Mouse (Mus musculus) heart, adult 11 months (tissue): ENCODE results near the gene Ube2f.

ENCODE experiments used
- DNase-seq: peaks from one replicate; pipeline ENCODE4 v3.0.0; 2022

The Ube2f gene

GRCm38 (mm10) chr1:91249564-91250414 is at the start of gene Ube2f:
Ube2f (plus strand) TSS chr1:91250304.
- peak; percentile 100 for DNase-seq

- DNase-seq: no peak
These were observed 49.0 kb upstream of the Ube2f start for GRCm38 (mm10) chr1:91201122-91201521.

DNA sequence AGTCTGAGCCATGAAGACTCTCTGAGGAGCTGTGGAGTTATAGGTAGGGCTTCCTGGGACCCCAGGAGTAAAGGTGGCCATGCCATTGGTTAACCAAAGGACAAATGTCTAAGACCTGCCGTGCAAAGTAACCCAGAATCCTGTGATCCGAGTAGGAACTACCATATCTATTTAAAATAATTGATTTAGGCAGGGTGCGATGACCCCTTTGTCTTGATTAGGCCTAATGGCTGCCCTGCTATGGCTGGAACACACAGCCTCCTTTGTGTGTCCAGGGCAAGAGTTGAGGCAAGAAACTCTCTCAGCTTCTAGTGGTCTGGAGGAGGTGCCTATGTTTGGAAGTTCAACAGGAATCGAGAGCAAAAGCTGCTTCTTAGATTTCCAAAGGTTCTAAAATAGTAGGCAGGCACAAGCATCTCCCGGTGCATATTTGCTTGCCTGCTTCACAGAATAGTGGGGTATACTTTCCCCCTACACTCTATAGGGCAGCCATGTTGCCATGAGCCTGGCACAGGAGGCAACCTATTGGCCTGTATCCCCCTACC is 45.8 kb upstream of the Ube2f start:
- DNase-seq: no peak

DNA sequence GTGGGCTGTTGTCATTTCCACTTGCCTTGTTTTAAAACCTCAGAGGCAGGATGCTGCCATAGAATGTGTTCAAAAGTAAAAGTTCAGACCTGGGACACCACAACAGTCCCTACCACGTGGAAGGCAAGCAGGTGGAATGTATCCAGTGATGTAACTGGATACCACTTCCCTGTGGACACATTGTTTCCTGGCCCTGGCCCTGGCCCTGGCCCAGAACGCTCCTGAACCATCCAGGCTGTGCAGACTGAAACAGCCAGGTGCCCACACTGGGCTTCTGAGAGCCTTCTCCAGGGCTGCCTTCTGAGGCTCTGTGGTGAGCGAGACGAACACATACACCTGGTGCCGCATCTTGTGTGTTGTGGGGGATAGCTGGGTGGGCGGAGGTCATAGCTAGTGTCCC is 44.5 kb upstream of the Ube2f start:
- DNase-seq: no peak

GRCm38 (mm10) chr1:91206336-91206735 is 43.8 kb upstream of the Ube2f start:
- DNase-seq: no peak

DNA sequence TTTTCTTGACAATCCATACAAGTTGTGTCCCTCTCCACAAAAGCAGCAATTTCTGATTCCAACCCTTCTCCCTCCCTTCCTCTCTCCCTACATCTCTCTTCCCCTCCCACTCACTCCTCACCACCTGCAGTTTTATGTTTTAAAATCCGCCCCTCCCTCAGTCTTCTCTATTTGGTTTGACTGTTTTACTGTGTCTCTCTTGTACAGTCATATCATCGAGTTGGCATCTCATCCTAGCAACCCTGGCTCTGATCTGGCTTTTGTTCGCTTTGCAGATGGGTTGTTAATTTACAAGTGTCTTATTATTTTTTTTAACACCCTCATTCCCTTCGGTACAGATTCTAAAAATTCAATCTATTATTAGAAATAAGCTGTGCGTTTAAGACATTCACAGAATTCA is 43.2 kb upstream of the Ube2f start:
- DNase-seq: no peak

DNA sequence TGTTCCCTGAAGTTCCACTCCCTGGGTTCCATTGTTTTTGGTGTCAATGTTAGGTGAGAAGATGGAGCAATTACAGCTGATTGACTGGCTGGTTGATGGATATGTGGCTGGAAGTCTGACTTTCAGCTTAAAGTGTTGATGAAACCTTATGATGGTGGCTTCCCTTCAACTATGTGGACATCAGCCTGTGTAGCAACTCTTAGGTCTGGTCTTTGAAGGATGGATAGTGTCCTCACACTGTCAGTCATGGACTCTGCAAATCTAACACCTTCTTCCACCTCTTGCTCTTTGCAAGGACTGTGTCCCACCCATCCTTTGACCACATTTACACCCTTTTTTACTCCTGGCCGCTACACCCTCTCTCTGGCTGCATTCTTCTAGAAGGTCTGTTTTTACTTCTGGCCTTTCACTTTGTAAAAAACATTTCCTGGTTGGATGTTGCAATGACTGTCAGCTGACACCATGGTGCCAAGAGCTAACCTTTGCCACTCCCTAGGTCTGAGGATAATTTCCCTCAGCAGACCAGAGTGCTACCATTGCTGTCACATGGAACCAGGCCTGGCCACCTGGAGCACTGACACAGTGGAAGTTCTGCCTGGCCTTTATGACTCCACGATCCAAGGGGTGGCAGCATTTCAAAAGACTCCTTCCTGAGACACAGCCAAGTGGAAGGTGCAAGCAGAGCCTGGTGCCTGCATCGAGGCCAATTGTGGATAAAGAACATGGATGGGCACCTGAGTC is 42.6 kb upstream of the Ube2f start:
- DNase-seq: no peak

- DNase-seq: peak; percentile 97
These were observed 40.8 kb upstream of the Ube2f start for GRCm38 (mm10) chr1:91209343-91209742.

- peak; percentile 98 for DNase-seq
These were observed 40.3 kb upstream of the Ube2f start for GRCm38 (mm10) chr1:91209785-91210184.

GRCm38 (mm10) chr1:91211099-91211498 is 39.0 kb upstream of the Ube2f start:
- no peak for DNase-seq

DNA sequence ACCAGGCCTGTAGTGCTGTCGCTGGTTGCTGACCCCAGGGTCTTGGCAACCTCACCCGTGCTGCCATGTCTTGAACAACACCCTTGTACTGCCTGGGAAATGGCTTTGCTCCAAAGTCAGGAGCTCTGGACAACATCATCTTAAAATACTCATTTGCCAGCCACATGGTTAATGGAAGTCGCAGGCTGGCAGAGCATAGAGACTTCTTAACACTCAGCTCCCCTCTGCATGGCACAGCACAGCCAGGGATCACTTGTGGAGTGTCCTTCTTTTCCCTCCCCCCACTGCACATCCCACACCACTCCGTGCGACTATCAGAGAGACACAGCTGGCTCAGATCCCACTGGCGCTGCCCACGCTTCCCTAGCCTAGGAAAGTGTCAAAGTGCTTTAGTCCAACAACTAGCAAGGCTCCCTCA is 38.5 kb upstream of the Ube2f start:
- DNase-seq: peak; percentile 96

DNA sequence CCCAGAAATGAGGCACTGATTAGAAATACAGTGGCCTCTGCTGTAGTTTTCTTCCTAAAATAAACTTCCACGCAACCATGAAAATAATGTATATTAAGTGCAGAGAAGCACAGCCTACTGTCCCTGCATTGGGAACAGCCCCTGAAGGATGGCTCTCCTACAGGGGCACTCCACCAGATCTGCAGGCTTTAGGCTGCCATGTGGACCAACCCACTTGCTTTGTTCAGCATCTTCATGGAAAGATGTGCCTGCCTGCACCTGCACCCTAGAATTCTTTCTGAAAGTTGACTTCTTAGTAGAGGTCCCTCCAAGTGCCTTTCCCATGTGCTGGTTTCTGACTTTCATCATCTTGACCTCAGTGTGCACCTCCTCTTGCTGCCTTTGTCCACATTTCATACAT is 34.8 kb upstream of the Ube2f start:
- DNase-seq: peak; percentile 70

DNA sequence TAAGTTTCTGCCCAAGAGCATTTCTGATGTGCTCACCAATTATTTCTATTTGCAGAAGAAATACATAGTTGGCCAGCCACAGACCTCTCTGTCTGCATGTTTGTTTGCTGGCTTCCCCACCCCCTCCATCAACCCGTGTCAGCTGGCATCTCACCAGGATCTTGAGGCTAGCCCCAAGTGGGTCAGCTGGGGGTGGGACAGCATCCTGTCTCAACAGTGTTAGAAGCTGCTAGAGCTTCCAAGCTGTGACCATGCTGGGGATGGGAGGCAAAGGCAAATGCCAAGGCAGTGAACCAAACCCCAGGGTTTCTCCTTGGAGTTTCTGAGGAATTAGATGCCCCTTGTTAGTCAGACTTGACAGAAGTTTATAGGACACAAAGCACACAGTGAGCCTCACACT is 34.1 kb upstream of the Ube2f start:
- DNase-seq: peak; percentile 93

DNA sequence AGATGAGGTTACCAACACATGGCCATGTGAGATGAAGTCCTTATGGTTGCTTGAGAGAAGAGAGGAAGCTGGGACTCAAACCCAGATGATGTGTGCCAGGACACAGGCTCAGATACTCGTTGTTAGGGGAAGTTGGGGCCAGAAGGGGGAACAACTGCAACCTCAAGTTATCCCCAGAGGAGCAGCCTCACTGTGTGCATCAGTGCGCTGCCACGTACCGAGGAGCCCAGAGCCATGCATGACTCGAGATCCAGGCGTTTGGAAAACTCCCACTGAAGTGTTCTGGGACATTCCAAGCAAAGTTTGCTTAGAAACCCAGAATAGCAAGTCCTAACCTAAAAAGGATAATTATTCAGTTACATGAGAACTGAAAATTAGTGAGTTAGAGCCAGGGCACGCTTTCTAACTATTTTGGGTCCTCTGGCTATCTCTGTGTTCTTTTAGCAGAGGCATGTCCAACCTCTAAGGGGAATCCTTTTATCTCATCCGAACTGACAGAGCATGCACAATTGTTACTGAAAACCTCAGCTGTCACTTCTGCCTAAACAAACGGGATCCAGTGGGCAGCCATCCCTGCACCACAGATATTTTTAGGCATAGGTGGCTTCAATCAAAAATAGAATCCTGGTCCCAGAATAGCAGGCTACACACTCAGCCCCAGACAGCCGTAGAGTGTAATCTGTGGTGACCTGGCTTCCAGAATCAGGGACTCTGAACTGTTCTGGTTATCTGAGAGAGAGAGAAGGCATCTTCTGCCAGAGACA is 33.4 kb upstream of the Ube2f start:
- peak; percentile 96 for DNase-seq

GRCm38 (mm10) chr1:91219641-91220321 is 30.3 kb upstream of the Ube2f start:
- DNase-seq: peak; percentile 67

DNA sequence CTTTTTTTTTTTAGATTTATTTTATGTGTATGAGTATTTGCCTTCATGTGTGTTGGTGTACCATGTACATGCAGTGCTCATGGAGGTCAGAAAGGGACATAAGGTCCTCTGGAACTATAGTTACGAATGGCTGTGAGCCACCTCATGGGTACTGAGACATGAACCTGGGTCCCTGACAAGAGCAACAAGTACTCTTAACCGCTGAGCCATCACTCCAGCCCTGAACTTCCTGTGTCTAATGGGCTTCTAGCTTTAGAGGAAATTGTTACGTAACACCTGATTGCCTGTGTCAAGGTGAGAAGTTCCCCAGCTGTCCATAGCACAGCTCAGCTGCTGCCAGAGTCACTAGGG is 29.8 kb upstream of the Ube2f start:
- DNase-seq: peak; percentile 75

GRCm38 (mm10) chr1:91226562-91226961 is 23.5 kb upstream of the Ube2f start:
- DNase-seq: peak; percentile 84

DNA sequence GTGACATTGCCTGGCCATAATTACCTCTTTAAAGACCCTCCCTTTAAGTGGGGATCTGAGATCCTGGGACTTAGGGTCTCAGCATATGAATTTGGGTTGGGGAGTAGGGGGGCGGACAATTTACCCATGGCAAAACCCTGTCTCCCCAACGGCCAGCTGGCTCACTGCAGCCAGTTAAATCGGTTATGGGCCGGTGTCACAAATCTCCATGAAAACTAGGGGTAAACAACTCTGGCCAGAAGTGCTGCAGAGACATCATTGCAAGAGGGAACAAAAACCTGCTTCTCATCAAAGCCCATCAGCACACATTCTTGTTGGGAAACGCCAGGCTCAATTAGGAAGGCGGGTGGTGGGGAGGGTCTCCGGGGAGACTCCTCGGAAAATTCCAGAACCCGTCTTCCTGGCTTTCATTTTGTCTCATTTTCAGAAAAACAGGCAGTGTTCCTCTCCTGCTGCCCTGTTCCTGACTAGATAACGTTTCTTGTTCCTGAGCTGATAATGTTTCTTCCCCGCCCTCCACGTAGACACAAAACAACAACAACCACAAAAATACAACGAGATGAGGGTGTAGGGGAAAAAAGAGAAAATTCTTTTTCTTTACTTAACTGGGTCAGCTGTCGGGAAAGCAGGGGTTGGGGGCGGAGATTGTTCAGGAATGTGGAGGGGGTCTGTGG is 22.6 kb upstream of the Ube2f start:
- DNase-seq: peak; percentile 92

DNA sequence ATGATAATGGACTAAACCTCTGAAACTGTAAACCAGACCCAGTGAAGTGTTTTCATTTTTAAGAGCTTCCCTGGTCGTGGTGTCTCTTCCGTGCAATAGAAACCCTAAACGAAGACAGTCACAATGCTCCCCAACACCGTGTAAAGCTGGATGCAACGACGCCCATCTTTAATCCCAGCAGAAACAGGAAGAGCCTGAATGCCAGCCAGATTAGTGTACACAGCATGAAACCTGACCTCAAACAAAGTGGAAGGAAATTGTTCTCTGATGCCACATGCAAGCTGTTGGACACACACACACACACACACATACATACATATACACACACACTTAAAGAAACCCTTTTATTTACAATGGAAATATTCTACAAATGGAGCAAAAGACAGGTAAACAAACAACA is 19.0 kb upstream of the Ube2f start:
- DNase-seq: peak; percentile 55

GRCm38 (mm10) chr1:91231896-91232295 is 18.2 kb upstream of the Ube2f start:
- peak; percentile 22 for DNase-seq

GRCm38 (mm10) chr1:91235395-91235794 is 14.7 kb upstream of the Ube2f start:
- DNase-seq: peak; percentile 88

DNA sequence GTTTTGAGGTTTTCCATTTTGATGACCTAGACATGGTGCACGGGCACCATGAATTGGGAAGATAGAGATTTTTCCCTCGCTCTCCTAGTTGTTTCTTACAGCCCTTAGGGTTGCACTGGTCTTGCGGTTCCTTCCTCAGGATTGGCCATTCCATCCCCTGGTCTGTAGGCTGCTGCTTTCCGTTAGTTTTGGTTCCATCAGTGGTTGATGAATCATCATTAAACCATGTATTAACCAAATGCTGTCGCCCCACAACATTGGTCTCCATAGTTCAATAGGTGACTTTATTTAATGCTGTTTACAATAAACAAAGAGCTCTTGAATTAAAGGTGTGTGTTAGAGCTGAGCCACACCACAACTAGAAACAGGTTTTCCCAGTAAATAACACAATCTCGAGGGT is 12.4 kb upstream of the Ube2f start:
- DNase-seq: peak; percentile 34
